Mouse (Mus musculus): Measurements from ENCODE around the gene Rhbdd1. TPM values are rescaled to one million over a fixed set of nuclear protein-coding genes. Genes with fewer than 3 reads are reported as not detected.

Gene Rhbdd1
- polyA plus RNA-seq, 1 experiment from 2014 or later: 10.2 TPM

- ATAC-seq (ENCODE audit: low FRiP score, low read depth): no peak
- WGBS: 80% methylated on average over 5 of the region's 5 CpGs
- Histone ChIP-seq H3K36me3 (no peaks in the 10 kb centered on the region), H3K27ac (replicated peaks) (no peak overlapping the region), H3K9me3 (no peaks in the 10 kb centered on the region), H3K4me1 (peaks cover 7% of the 10 kb centered on the region; the same call in 1 of the 2 replicates), H3K4me3 (no peak overlapping the region), H3K27me3 (no peaks in the 10 kb centered on the region), H3K4me2 (replicated peaks) (no peak overlapping the region), H3K9ac (replicated peaks) (no peak overlapping the region)
Observed at GRCm38 (mm10) chr1:82411521-82411920, 95.3 kb downstream of the Rhbdd1 start.

GRCm38 (mm10) chr1:82412085-82412484 is 95.8 kb downstream of the Rhbdd1 start:
- Histone ChIP-seq H3K4me3 (no peak overlapping the region), H3K27ac (replicated peaks) (no peak overlapping the region), H3K27me3 (no peaks in the 10 kb centered on the region), H3K4me1 (peaks cover 11% of the 10 kb centered on the region; the same call in 1 of the 2 replicates), H3K9me3 (no peaks in the 10 kb centered on the region), H3K4me2 (replicated peaks) (no peak overlapping the region), H3K9ac (replicated peaks) (no peak overlapping the region), H3K36me3 (no peaks in the 10 kb centered on the region)
- no peak for ATAC-seq (ENCODE audit: low FRiP score, low read depth)
- 77% methylated on average over 4 of the region's 4 CpGs for WGBS

- no peak overlapping the region for H3K27ac ChIP-seq (replicated peaks)
- H3K4me3 ChIP-seq: no peak overlapping the region
- no peaks in the 10 kb centered on the region for H3K27me3 ChIP-seq
- 95% methylated on average over 3 of the region's 3 CpGs for WGBS
- peaks cover 16% of the 10 kb centered on the region; the same call in 1 of the 2 replicates for H3K4me1 ChIP-seq
- no peaks in the 10 kb centered on the region for H3K36me3 ChIP-seq
- H3K9ac ChIP-seq (replicated peaks): no peak overlapping the region
- H3K4me2 ChIP-seq (replicated peaks): no peak overlapping the region
- ATAC-seq (ENCODE audit: low FRiP score, low read depth): no peak
- H3K9me3 ChIP-seq: no peaks in the 10 kb centered on the region
Observed at GRCm38 (mm10) chr1:82414434-82415045, 98.3 kb downstream of the Rhbdd1 start.

- no peak overlapping the region for H3K27ac ChIP-seq (replicated peaks)
Observed at GRCm38 (mm10) chr1:82415641-82416040, 99.4 kb downstream of the Rhbdd1 start.

GRCm38 (mm10) chr1:82427729-82428128 is 111.5 kb downstream of the Rhbdd1 start:
- no peaks in the 10 kb centered on the region; the same call in 1 of the 2 replicates for H3K4me1 ChIP-seq
- no peak overlapping the region for H3K27ac ChIP-seq (replicated peaks)
- H3K4me3 ChIP-seq: no peak overlapping the region
- H3K9ac ChIP-seq (replicated peaks): no peak overlapping the region
- no peaks in the 10 kb centered on the region for H3K36me3 ChIP-seq
- no peak for ATAC-seq (ENCODE audit: low FRiP score, low read depth)
- H3K27me3 ChIP-seq: no peaks in the 10 kb centered on the region
- H3K4me2 ChIP-seq (replicated peaks): no peak overlapping the region
- WGBS: 97% methylated on average over 5 of the region's 5 CpGs
- H3K9me3 ChIP-seq: no peaks in the 10 kb centered on the region

More at GRCm38 (mm10) chr1:82415641-82416040, 99.4 kb downstream of the Rhbdd1 start:
- no peak overlapping the region for H3K4me3 ChIP-seq
- no peaks in the 10 kb centered on the region for H3K36me3 ChIP-seq
- H3K4me1 ChIP-seq: peaks cover 16% of the 10 kb centered on the region; the same call in 1 of the 2 replicates
- ATAC-seq (ENCODE audit: low FRiP score, low read depth): no peak
- no peaks in the 10 kb centered on the region for H3K9me3 ChIP-seq
- no peak overlapping the region for H3K4me2 ChIP-seq (replicated peaks)
- no peak overlapping the region for H3K9ac ChIP-seq (replicated peaks)
- no peaks in the 10 kb centered on the region for H3K27me3 ChIP-seq
- 75% methylated on average over 4 of the region's 4 CpGs for WGBS

- ATAC-seq (ENCODE audit: low FRiP score, low read depth): no peak
- H3K4me3 ChIP-seq: no peak overlapping the region
- H3K4me2 ChIP-seq (replicated peaks): no peak overlapping the region
- 81% methylated on average over 1 of the region's 1 CpGs for WGBS
- H3K27ac ChIP-seq (replicated peaks): no peak overlapping the region
- no peaks in the 10 kb centered on the region for H3K27me3 ChIP-seq
- no peaks in the 10 kb centered on the region for H3K9me3 ChIP-seq
- no peaks in the 10 kb centered on the region for H3K36me3 ChIP-seq
- no peak overlapping the region for H3K9ac ChIP-seq (replicated peaks)
- H3K4me1 ChIP-seq: no peaks in the 10 kb centered on the region; the same call in 1 of the 2 replicates
Observed at GRCm38 (mm10) chr1:82429061-82429460, 112.8 kb downstream of the Rhbdd1 start.

GRCm38 (mm10) chr1:82432919-82433648 is 116.8 kb downstream of the Rhbdd1 start:
- Histone ChIP-seq H3K9ac (replicated peaks) (no peak overlapping the region), H3K9me3 (no peaks in the 10 kb centered on the region), H3K36me3 (no peaks in the 10 kb centered on the region), H3K4me1 (no peaks in the 10 kb centered on the region; the same call in 1 of the 2 replicates), H3K4me3 (no peak overlapping the region), H3K27me3 (no peaks in the 10 kb centered on the region), H3K27ac (replicated peaks) (no peak overlapping the region), H3K4me2 (replicated peaks) (no peak overlapping the region)
- WGBS: 68% methylated on average over 15 of the region's 15 CpGs
- ATAC-seq (ENCODE audit: low FRiP score, low read depth): peak; percentile 73

- H3K36me3 ChIP-seq: no peaks in the 10 kb centered on the region
- no peaks in the 10 kb centered on the region for H3K27me3 ChIP-seq
- H3K4me1 ChIP-seq: no peaks in the 10 kb centered on the region; the same call in 1 of the 2 replicates
- 77% methylated on average over 5 of the region's 5 CpGs for WGBS
- H3K4me3 ChIP-seq: no peak overlapping the region
- no peak overlapping the region for H3K4me2 ChIP-seq (replicated peaks)
- no peak; the same call in 1 of the 2 replicates for ATAC-seq (ENCODE audit: low FRiP score, low read depth)
- H3K9me3 ChIP-seq: no peaks in the 10 kb centered on the region
- H3K27ac ChIP-seq (replicated peaks): no peak overlapping the region
- no peak overlapping the region for H3K9ac ChIP-seq (replicated peaks)
Observed at GRCm38 (mm10) chr1:82433649-82434005, 117.4 kb downstream of the Rhbdd1 start.

- Histone ChIP-seq H3K4me1 (no peaks in the 10 kb centered on the region), H3K9ac (replicated peaks) (no peak overlapping the region), H3K27me3 (no peaks in the 10 kb centered on the region), H3K4me2 (replicated peaks) (no peak overlapping the region), H3K27ac (replicated peaks) (no peak overlapping the region), H3K9me3 (no peaks in the 10 kb centered on the region), H3K36me3 (no peaks in the 10 kb centered on the region), H3K4me3 (no peak overlapping the region)
- 69% methylated on average over 3 of the region's 3 CpGs for WGBS
- ATAC-seq (ENCODE audit: low FRiP score, low read depth): no peak
Observed at GRCm38 (mm10) chr1:82437273-82437672, 121.0 kb downstream of the Rhbdd1 start.

GRCm38 (mm10) chr1:82440123-82440522 is 123.9 kb downstream of the Rhbdd1 start:
- 70% methylated on average over 1 of the region's 1 CpGs for WGBS
- H3K4me2 ChIP-seq (replicated peaks): no peak overlapping the region

GRCm38 (mm10) chr1:82443517-82443916 is 127.3 kb downstream of the Rhbdd1 start:
- H3K9me3 ChIP-seq: no peaks in the 10 kb centered on the region
- ATAC-seq (ENCODE audit: low FRiP score, low read depth): no peak

More at GRCm38 (mm10) chr1:82440123-82440522, 123.9 kb downstream of the Rhbdd1 start:
- Histone ChIP-seq H3K27me3 (no peaks in the 10 kb centered on the region), H3K4me1 (no peaks in the 10 kb centered on the region), H3K9me3 (no peaks in the 10 kb centered on the region), H3K27ac (replicated peaks) (no peak overlapping the region), H3K9ac (replicated peaks) (no peak overlapping the region), H3K36me3 (no peaks in the 10 kb centered on the region), H3K4me3 (no peak overlapping the region)
- ATAC-seq (ENCODE audit: low FRiP score, low read depth): no peak

GRCm38 (mm10) chr1:82446049-82446448 is 129.8 kb downstream of the Rhbdd1 start:
- H3K36me3 ChIP-seq: no peaks in the 10 kb centered on the region
- 88% methylated on average over 7 of the region's 7 CpGs for WGBS
- H3K27me3 ChIP-seq: no peaks in the 10 kb centered on the region
- H3K4me2 ChIP-seq (replicated peaks): no peak overlapping the region
- no peaks in the 10 kb centered on the region for H3K4me1 ChIP-seq
- H3K4me3 ChIP-seq: no peak overlapping the region
- no peak overlapping the region for H3K9ac ChIP-seq (replicated peaks)
- no peak for ATAC-seq (ENCODE audit: low FRiP score, low read depth)
- no peak overlapping the region for H3K27ac ChIP-seq (replicated peaks)
- H3K9me3 ChIP-seq: no peaks in the 10 kb centered on the region

More at GRCm38 (mm10) chr1:82443517-82443916, 127.3 kb downstream of the Rhbdd1 start:
- Histone ChIP-seq H3K9ac (replicated peaks) (no peak overlapping the region), H3K36me3 (no peaks in the 10 kb centered on the region), H3K27me3 (no peaks in the 10 kb centered on the region), H3K4me1 (no peaks in the 10 kb centered on the region), H3K4me3 (no peak overlapping the region), H3K4me2 (replicated peaks) (no peak overlapping the region), H3K27ac (replicated peaks) (no peak overlapping the region)
- 81% methylated on average over 4 of the region's 4 CpGs for WGBS

All from midbrain, embryonic 12.5 days (tissue).